Mouse (Mus musculus) urinary bladder, postnatal 0 days (tissue): ENCODE measurements around the gene Nrip2. TPM values are rescaled to one million over a fixed set of nuclear protein-coding genes. Genes with fewer than 3 reads are reported as not detected.

ENCODE experiments used
- polyA plus RNA-seq: library from polyadenylated mRNA; unstranded; fragments of >200 nt; fragmentation: Nextera tagmentation; extraction: Ambion mirVana; gene quantifications from 2 replicates; pipeline ENCODE4 v1.2.1, GENCODE M21; 2015

The Nrip2 gene
- polyA plus RNA-seq = 1.2 and 1.7 TPM in 2 replicates

GRCm38 (mm10) chr6:128398996-128399395 lies at the start of gene Nrip2:
Gene Nrip2, plus strand, starts transcription at chr6:128399296.

GRCm38 (mm10) chr6:128355726-128356416 lies 43.2 kb upstream of the Nrip2 start, which contains the start of gene Tulp3:
Gene Tulp3, minus strand, starts transcription at chr6:128355851.

GRCm38 (mm10) chr6:128362381-128363006 lies 36.6 kb upstream of the Nrip2 start, which contains the start of the genes Rhno1 and Foxm1:
Gene Rhno1, minus strand, starts transcription at chr6:128362911.
Gene Foxm1, plus strand, starts transcription at chr6:128362967.

GRCm38 (mm10) chr6:128375192-128375591 lies 23.9 kb upstream of the Nrip2 start, which contains the start of the genes Tex52 and Gm44596:
Gene Tex52, plus strand, starts transcription at chr6:128375456.
Gene Gm44596, plus strand, starts transcription at chr6:128375503.

GRCm38 (mm10) chr6:128424269-128425019 lies 25.3 kb downstream of the Nrip2 start, which contains the start of gene Itfg2:
Gene Itfg2, minus strand, starts transcription at chr6:128424931.

GRCm38 (mm10) chr6:128438317-128438870 lies 39.3 kb downstream of the Nrip2 start, which contains the start of gene Fkbp4:
Gene Fkbp4, minus strand, starts transcription at chr6:128438677.

Other genes starting within 250 kb of the Nrip2 start
- gene Tead4, start 98.5 kb upstream of the Nrip2 start, polyA plus RNA-seq = 2.4 and 4.3 TPM in 2 replicates
- 10.8 and 13.1 TPM in 2 replicates for gene Tulp3, start 43.4 kb upstream of the Nrip2 start, polyA plus RNA-seq
- gene Rhno1, start 36.4 kb upstream of the Nrip2 start, polyA plus RNA-seq = 42.8 and 47.6 TPM in 2 replicates
- 5.6 and 9.6 TPM in 2 replicates for gene Foxm1, start 36.3 kb upstream of the Nrip2 start, polyA plus RNA-seq
- gene Tex52, start 23.8 kb upstream of the Nrip2 start, polyA plus RNA-seq = 0.13 TPM in 1 of 2 replicates, not detected in the other
- not detected in 2 replicates for gene Gm44596, start 23.8 kb upstream of the Nrip2 start, polyA plus RNA-seq
- gene Itfg2, start 25.6 kb downstream of the Nrip2 start, polyA plus RNA-seq = 13.5 and 16.7 TPM in 2 replicates
- gene Fkbp4, start 39.4 kb downstream of the Nrip2 start, polyA plus RNA-seq = 116 and 137 TPM in 2 replicates
- 0.15 and 1.6 TPM in 2 replicates for gene Pzp, start 127.4 kb downstream of the Nrip2 start, polyA plus RNA-seq
- not detected in 2 replicates for gene A2ml1, start 182.3 kb downstream of the Nrip2 start, polyA plus RNA-seq
- gene Klrb1a, start 224.2 kb downstream of the Nrip2 start, polyA plus RNA-seq = not detected in 2 replicates